Mouse (Mus musculus): ENCODE measurements around the gene Hk1.

- TF ChIP-seq CTCF (IDR thresholded peaks at IDR 0.05; ENCODE audit: extremely low read depth, insufficient read length, insufficient replicate concordance, low read depth, low read length) (0 out of 2 replicates have a peak, but pooled peaks have one; percentile 8), POLR2A (IDR thresholded peaks at IDR 0.05; ENCODE audit: low read depth, low read length) (no peak)
Observed at GRCm38 (mm10) chr10:62328886-62329412, 50.8 kb downstream of the Hk1 start.

Measured in small intestine, adult 2 months (tissue).